Mouse (Mus musculus): ENCODE data around the gene Dab2ip. TPM values are rescaled to one million over a fixed set of nuclear protein-coding genes. Genes with fewer than 3 reads are reported as not detected.

The Dab2ip gene
- polyA plus RNA-seq (2015; fragmentation: Nextera tagmentation; extraction: Ambion mirVana) = 46.4 and 48.1 TPM in 2 replicates

GRCm38 (mm10) chr2:35557911-35558825 lies at the start of gene Dab2ip:
TSS of gene Dab2ip (plus strand) at chr2:35558266.
- DNase-seq (ENCODE audit: low spot score) (no peak), ATAC-seq (ENCODE audit: low FRiP score, low TSS enrichment) (no peak)
- WGBS = 50% methylated on average over 29 of the region's 29 CpGs
- Histone ChIP-seq H3K9ac (ENCODE audit: low read length) (peak within 1 kb of the TSS; percentile 45), H3K9me3 (ENCODE audit: control insufficient read depth, low read length) (no peaks in the 10 kb centered on the region), H3K4me3 (ENCODE audit: low read depth, low read length) (peak within 1 kb of the TSS; percentile 27), H3K4me1 (replicated peaks; ENCODE audit: control insufficient read depth, insufficient read depth) (no peaks in the 10 kb centered on the region; the same call in 1 of the 2 replicates), H3K36me3 (ENCODE audit: control insufficient read depth, insufficient read depth, low read length) (no peaks in the 10 kb centered on the region), H3K27me3 (ENCODE audit: control insufficient read depth, insufficient read depth, low read length) (no peaks in the 10 kb centered on the region), H3K4me2 (replicated peaks; ENCODE audit: low read depth) (peak within 1 kb of the TSS; percentile 51), H3K27ac (replicated peaks) (peak within 1 kb of the TSS; percentile 65)
- TF ChIP-seq CTCF (IDR thresholded peaks at IDR 0.05; ENCODE audit: low read depth) = no peak
- no peak for TF ChIP-seq EP300 (optimal IDR thresholded peaks at IDR 0.05)

GRCm38 (mm10) chr2:35508597-35509342 lies 49.3 kb upstream of the Dab2ip start:
- Histone ChIP-seq H3K36me3 (ENCODE audit: control insufficient read depth, insufficient read depth, low read length) (no peaks in the 10 kb centered on the region), H3K27ac (replicated peaks) (peak overlapping the region; percentile 75), H3K4me1 (replicated peaks; ENCODE audit: control insufficient read depth, insufficient read depth) (peaks cover 13% of the 10 kb centered on the region; the same call in 1 of the 2 replicates), H3K9ac (ENCODE audit: low read length) (no peak overlapping the region), H3K4me2 (replicated peaks; ENCODE audit: low read depth) (no peak overlapping the region), H3K4me3 (ENCODE audit: low read depth, low read length) (no peak overlapping the region), H3K27me3 (ENCODE audit: control insufficient read depth, insufficient read depth, low read length) (no peaks in the 10 kb centered on the region), H3K9me3 (ENCODE audit: control insufficient read depth, low read length) (no peaks in the 10 kb centered on the region)
- ATAC-seq (ENCODE audit: low FRiP score, low TSS enrichment) (no peak), DNase-seq (ENCODE audit: low spot score) (peak; percentile 43)
- no peak for TF ChIP-seq EP300 (optimal IDR thresholded peaks at IDR 0.05)
- TF ChIP-seq CTCF (IDR thresholded peaks at IDR 0.05; ENCODE audit: low read depth) = no peak
- 17% methylated on average over 10 of the region's 10 CpGs for WGBS

- Histone ChIP-seq H3K27me3 (ENCODE audit: control insufficient read depth, insufficient read depth, low read length) (no peaks in the 10 kb centered on the region), H3K4me2 (replicated peaks; ENCODE audit: low read depth) (no peak overlapping the region), H3K4me1 (replicated peaks; ENCODE audit: control insufficient read depth, insufficient read depth) (peaks cover 16% of the 10 kb centered on the region; the same call in 1 of the 2 replicates), H3K9ac (ENCODE audit: low read length) (no peak overlapping the region), H3K27ac (replicated peaks) (peak overlapping the region; percentile 75; the same call in 1 of the 2 replicates), H3K36me3 (ENCODE audit: control insufficient read depth, insufficient read depth, low read length) (no peaks in the 10 kb centered on the region), H3K4me3 (ENCODE audit: low read depth, low read length) (no peak overlapping the region), H3K9me3 (ENCODE audit: control insufficient read depth, low read length) (no peaks in the 10 kb centered on the region)
- WGBS = 29% methylated on average over 6 of the region's 6 CpGs
- 0 out of 2 replicates have a peak, but pooled peaks have one; percentile 25 for ATAC-seq (ENCODE audit: low FRiP score, low TSS enrichment)
- DNase-seq (ENCODE audit: low spot score) = no peak
- TF ChIP-seq EP300 (optimal IDR thresholded peaks at IDR 0.05) (no peak), CTCF (IDR thresholded peaks at IDR 0.05; ENCODE audit: low read depth) (no peak)
Measured at GRCm38 (mm10) chr2:35509343-35509667, 48.8 kb upstream of the Dab2ip start.

- no peak for DNase-seq (ENCODE audit: low spot score)
- H3K36me3 ChIP-seq (ENCODE audit: control insufficient read depth, insufficient read depth, low read length) = no peaks in the 10 kb centered on the region
- WGBS = 37% methylated on average over 4 of the region's 4 CpGs
- no peak overlapping the region for H3K9ac ChIP-seq (ENCODE audit: low read length)
- peak overlapping the region; percentile 30; the same call in 1 of the 2 replicates for H3K27ac ChIP-seq (replicated peaks)
- no peaks in the 10 kb centered on the region for H3K27me3 ChIP-seq (ENCODE audit: control insufficient read depth, insufficient read depth, low read length)
- TF ChIP-seq EP300 (optimal IDR thresholded peaks at IDR 0.05) (no peak), CTCF (IDR thresholded peaks at IDR 0.05; ENCODE audit: low read depth) (no peak)
- no peak overlapping the region for H3K4me2 ChIP-seq (replicated peaks; ENCODE audit: low read depth)
- H3K9me3 ChIP-seq (ENCODE audit: control insufficient read depth, low read length) = no peaks in the 10 kb centered on the region
- no peak overlapping the region for H3K4me3 ChIP-seq (ENCODE audit: low read depth, low read length)
- no peak for ATAC-seq (ENCODE audit: low FRiP score, low TSS enrichment)
- peaks cover 16% of the 10 kb centered on the region; the same call in 1 of the 2 replicates for H3K4me1 ChIP-seq (replicated peaks; ENCODE audit: control insufficient read depth, insufficient read depth)
Measured at GRCm38 (mm10) chr2:35509888-35510287, 48.2 kb upstream of the Dab2ip start.

- DNase-seq (ENCODE audit: low spot score) (no peak), ATAC-seq (ENCODE audit: low FRiP score, low TSS enrichment) (peak; percentile 36; the same call in 1 of the 2 replicates)
- H3K27ac ChIP-seq (replicated peaks) = no peak overlapping the region
- WGBS = 12% methylated on average over 1 of the region's 1 CpGs
- TF ChIP-seq EP300 (optimal IDR thresholded peaks at IDR 0.05) (no peak), CTCF (IDR thresholded peaks at IDR 0.05; ENCODE audit: low read depth) (no peak)
- no peak overlapping the region for H3K9ac ChIP-seq (ENCODE audit: low read length)
- no peaks in the 10 kb centered on the region for H3K9me3 ChIP-seq (ENCODE audit: control insufficient read depth, low read length)
- H3K4me3 ChIP-seq (ENCODE audit: low read depth, low read length) = no peak overlapping the region
- no peaks in the 10 kb centered on the region for H3K36me3 ChIP-seq (ENCODE audit: control insufficient read depth, insufficient read depth, low read length)
- no peak overlapping the region for H3K4me2 ChIP-seq (replicated peaks; ENCODE audit: low read depth)
- H3K27me3 ChIP-seq (ENCODE audit: control insufficient read depth, insufficient read depth, low read length) = no peaks in the 10 kb centered on the region
- peaks cover 16% of the 10 kb centered on the region; the same call in 1 of the 2 replicates for H3K4me1 ChIP-seq (replicated peaks; ENCODE audit: control insufficient read depth, insufficient read depth)
Measured at GRCm38 (mm10) chr2:35510920-35511319, 47.1 kb upstream of the Dab2ip start.
